Mouse (Mus musculus): ENCODE measurements around the gene Gfpt1. TPM values are rescaled to one million over a fixed set of nuclear protein-coding genes. Genes with fewer than 3 reads are reported as not detected.

The Gfpt1 gene
- polyA plus RNA-seq, 1 experiment = 7.1 TPM

DNA sequence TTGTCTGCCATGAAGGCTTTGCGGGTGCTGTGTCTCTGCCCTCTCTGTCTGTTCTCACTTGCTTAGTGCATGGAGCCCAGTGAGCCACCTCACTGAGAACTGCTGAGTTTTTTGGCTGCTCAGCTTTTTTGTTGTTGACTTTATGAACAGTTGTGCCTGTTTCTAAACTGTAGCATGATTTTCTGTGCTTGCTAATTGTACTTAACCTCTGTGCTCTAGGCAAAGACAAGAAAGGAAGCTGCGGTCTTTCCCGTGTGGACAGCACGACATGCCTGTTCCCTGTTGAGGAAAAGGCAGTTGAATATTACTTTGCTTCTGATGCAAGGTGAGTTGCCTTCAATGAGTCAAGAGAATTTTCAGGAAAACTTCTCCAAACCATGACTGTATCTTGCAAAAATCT, 20.9 kb downstream of the Gfpt1 start:
- H3K9me3 ChIP-seq = no peaks in the 10 kb centered on the region
- H3K36me3 ChIP-seq (replicated peaks; ENCODE audit: low read length) = peaks cover 94% of the 10 kb centered on the region
- H3K27me3 ChIP-seq (replicated peaks) = no peaks in the 10 kb centered on the region
- H3K4me1 ChIP-seq = peaks cover 15% of the 10 kb centered on the region
- no peak overlapping the region for H3K4me3 ChIP-seq (replicated peaks)
- TF ChIP-seq GATA1 (IDR thresholded peaks at IDR 0.05; ENCODE audit: borderline replicate concordance, low read length) = no peak
- no peak for TF ChIP-seq FLI1 (IDR thresholded peaks at IDR 0.05; ENCODE audit: low read length)

DNA sequence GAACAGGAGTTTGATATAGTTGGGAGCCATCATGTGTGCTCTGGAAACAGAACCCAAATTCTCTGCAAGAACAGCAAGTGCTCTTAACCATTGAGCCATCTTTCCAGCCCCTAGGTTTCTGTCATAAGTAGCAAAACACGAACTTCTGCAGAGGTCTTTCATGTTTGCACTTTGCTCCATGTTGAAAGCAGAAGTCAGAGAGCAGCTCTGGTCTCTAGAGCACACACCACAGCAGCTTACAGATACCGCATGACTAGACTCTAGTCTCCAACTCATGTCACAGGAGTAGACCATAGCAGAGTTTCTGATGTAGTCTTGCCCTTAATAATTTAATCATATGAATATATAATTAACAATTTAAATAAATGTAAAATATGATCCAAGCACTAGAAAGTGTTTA, 25.6 kb downstream of the Gfpt1 start:
- no peak for TF ChIP-seq GATA1 (IDR thresholded peaks at IDR 0.05; ENCODE audit: borderline replicate concordance, low read length)
- no peak for TF ChIP-seq FLI1 (IDR thresholded peaks at IDR 0.05; ENCODE audit: low read length)

DNA sequence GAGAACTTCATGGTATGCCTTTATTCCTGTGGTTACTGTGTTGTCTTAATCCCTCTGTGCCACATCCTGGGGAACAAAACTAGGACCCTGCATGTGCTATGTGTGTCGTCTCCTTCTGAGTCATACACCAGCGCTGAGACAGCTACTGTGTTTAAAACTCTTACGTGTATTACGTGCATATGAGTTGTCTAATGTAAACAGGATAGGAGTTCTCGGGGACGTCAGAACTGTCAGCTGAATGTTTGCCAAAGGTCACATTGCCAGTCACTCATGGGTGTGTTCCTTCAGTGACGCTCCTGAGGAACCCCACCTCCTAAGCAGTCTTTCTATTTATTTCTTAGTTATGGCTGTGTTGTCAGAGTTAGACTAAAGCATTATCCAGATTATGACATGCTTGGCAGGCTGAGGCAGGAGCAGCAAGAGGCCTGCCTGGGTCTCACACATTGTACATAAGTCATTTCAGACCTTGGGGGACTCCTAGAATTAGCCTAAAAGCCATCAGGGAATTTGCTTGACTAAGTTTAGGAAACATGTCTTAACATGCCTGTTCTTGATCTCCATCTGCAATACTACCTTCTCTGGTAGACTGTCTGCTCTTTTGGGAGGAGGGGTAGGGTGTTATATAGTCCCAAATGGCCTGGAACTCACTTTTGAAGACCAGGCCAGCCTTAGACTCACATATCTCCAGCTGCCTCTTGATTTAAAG, 26.7 kb downstream of the Gfpt1 start:
- no peaks in the 10 kb centered on the region for H3K27me3 ChIP-seq (replicated peaks)
- no peaks in the 10 kb centered on the region for H3K9me3 ChIP-seq
- H3K36me3 ChIP-seq (replicated peaks; ENCODE audit: low read length) = peaks cover 96% of the 10 kb centered on the region
- H3K4me3 ChIP-seq (replicated peaks) = no peak overlapping the region
- TF ChIP-seq FLI1 (IDR thresholded peaks at IDR 0.05; ENCODE audit: low read length) (no peak), GATA1 (IDR thresholded peaks at IDR 0.05; ENCODE audit: borderline replicate concordance, low read length) (no peak)
- H3K4me1 ChIP-seq = peaks cover 24% of the 10 kb centered on the region

More for the DNA sequence above, 25.6 kb downstream of the Gfpt1 start:
- Histone ChIP-seq H3K27me3 (replicated peaks) (no peaks in the 10 kb centered on the region), H3K36me3 (replicated peaks; ENCODE audit: low read length) (peaks cover 96% of the 10 kb centered on the region), H3K9me3 (no peaks in the 10 kb centered on the region), H3K4me1 (peaks cover 30% of the 10 kb centered on the region), H3K4me3 (replicated peaks) (no peak overlapping the region)

DNA sequence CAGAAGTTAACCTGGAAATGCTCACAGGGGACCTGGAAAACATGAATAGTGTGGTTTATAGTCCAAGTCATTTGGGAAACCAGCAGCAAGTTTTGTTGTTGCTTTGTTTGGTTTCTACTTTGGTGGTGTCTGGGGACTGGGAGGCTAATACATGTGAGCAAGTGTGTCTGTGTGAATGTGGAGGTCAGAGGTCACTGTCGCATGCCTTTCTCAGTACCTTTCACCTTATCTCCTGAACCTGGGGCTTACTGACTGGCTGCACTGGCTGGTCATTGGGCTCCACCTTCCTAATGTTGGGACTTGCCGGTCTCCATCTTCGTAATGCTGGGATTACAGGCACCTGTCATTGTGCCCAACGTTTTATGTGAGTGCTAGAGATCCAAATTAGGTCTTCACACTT, 28.0 kb downstream of the Gfpt1 start:
- H3K4me3 ChIP-seq (replicated peaks) = no peak overlapping the region
- TF ChIP-seq GATA1 (IDR thresholded peaks at IDR 0.05; ENCODE audit: borderline replicate concordance, low read length) (no peak), FLI1 (IDR thresholded peaks at IDR 0.05; ENCODE audit: low read length) (no peak)
- peaks cover 90% of the 10 kb centered on the region for H3K36me3 ChIP-seq (replicated peaks; ENCODE audit: low read length)
- H3K4me1 ChIP-seq = peaks cover 21% of the 10 kb centered on the region
- no peaks in the 10 kb centered on the region for H3K27me3 ChIP-seq (replicated peaks)
- no peaks in the 10 kb centered on the region for H3K9me3 ChIP-seq

DNA sequence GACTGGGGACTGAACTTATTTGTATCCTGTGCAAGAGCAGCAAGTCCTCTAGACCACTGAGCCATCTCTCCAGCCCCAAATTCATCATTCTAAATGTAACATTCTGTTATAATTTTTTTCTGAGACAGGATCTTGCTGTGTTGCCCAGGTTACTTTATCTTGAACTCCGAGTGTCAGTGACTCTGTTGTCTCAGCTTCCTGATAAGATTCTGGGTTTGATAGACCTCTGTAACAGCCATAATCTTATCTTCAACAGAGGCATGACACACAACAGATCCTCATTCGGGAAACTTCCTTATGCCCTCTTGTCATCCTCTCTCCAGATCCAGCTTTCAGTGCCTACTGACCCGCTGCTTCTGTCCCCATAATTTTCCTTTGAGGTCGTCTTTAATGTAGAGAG, 30.1 kb downstream of the Gfpt1 start:
- Histone ChIP-seq H3K27me3 (replicated peaks) (no peaks in the 10 kb centered on the region), H3K9me3 (no peaks in the 10 kb centered on the region), H3K4me3 (replicated peaks) (no peak overlapping the region), H3K4me1 (peaks cover 21% of the 10 kb centered on the region), H3K36me3 (replicated peaks; ENCODE audit: low read length) (peaks cover 91% of the 10 kb centered on the region)
- no peak for TF ChIP-seq FLI1 (IDR thresholded peaks at IDR 0.05; ENCODE audit: low read length)
- TF ChIP-seq GATA1 (IDR thresholded peaks at IDR 0.05; ENCODE audit: borderline replicate concordance, low read length) = no peak

DNA sequence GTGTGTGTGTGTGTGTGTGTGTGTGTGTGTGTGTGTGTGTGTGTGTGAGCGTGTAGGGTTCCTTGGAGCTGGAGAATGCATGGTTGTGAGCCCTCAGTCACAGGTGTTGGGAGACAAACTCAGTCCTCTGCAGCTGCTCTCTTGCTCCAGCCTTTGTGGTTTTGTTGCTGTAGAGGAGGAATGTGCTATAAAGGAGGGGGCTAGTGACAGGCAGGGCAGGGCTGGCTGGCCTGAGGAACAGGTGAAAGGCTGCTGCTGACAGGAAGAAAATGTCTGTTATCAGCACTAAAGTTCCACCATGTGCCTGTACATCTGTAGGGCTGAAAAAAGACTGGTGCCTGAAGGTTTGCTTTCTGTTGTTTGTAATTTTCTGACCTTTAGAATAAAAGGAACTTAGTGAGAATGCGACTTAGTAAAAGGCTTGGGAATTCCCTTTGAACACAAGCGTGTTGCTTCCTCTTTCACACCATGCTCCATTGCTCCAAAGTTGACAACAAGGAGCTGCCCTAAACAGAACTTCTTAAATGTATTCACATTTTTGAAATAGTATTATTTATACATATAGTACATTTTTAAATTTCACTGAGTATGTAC, 32.5 kb downstream of the Gfpt1 start:
- TF ChIP-seq FLI1 (IDR thresholded peaks at IDR 0.05; ENCODE audit: low read length) (no peak), GATA1 (IDR thresholded peaks at IDR 0.05; ENCODE audit: borderline replicate concordance, low read length) (no peak)
- Histone ChIP-seq H3K4me1 (peaks cover 9% of the 10 kb centered on the region), H3K4me3 (replicated peaks) (no peak overlapping the region), H3K36me3 (replicated peaks; ENCODE audit: low read length) (peaks cover 90% of the 10 kb centered on the region), H3K9me3 (no peaks in the 10 kb centered on the region), H3K27me3 (replicated peaks) (no peaks in the 10 kb centered on the region)

DNA sequence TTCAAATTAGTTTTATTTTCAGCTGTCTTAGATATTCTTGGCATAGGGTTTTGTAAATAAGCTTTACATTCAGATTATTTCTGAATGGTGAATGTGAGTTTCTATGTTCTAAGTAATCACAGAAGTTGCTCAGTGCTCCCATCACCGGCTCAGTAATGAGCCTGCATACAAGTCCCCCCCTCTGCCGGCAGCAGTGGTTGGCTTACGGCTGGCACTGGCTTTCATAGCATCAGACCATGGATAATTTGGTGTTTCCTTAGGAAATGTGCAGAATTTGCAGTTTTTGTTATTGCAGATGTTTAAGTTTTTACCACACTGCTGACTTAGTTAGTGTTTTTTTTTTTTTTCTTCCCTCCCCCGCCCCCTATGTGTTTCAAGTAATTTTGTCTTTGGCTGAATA, 36.8 kb downstream of the Gfpt1 start:
- TF ChIP-seq GATA1 (IDR thresholded peaks at IDR 0.05; ENCODE audit: borderline replicate concordance, low read length) (no peak), FLI1 (IDR thresholded peaks at IDR 0.05; ENCODE audit: low read length) (no peak)
- Histone ChIP-seq H3K36me3 (replicated peaks; ENCODE audit: low read length) (peaks cover 92% of the 10 kb centered on the region), H3K4me3 (replicated peaks) (no peak overlapping the region), H3K27me3 (replicated peaks) (no peaks in the 10 kb centered on the region), H3K9me3 (no peaks in the 10 kb centered on the region), H3K4me1 (peaks cover 10% of the 10 kb centered on the region)

DNA sequence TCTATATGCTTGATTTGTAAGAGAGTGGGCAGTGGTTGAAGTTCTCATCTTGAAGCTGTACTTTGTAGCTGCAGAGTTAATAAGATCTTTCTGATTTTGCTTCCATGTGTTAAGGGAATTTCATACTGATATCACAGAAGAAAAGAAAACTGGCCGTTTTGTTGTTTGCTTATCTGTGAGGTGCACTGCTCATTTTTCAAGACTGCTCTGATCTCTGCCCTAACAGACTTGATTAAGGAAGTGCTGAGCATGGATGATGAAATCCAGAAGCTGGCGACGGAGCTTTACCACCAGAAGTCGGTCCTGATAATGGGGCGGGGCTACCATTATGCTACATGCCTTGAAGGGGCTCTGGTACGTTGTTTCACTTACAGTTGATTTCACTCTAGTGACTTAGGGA, 42.4 kb downstream of the Gfpt1 start:
- Histone ChIP-seq H3K4me3 (replicated peaks) (no peak overlapping the region), H3K9me3 (no peaks in the 10 kb centered on the region), H3K4me1 (peaks cover 5% of the 10 kb centered on the region), H3K27me3 (replicated peaks) (no peaks in the 10 kb centered on the region), H3K36me3 (replicated peaks; ENCODE audit: low read length) (peaks cover 98% of the 10 kb centered on the region)
- no peak for TF ChIP-seq GATA1 (IDR thresholded peaks at IDR 0.05; ENCODE audit: borderline replicate concordance, low read length)
- TF ChIP-seq FLI1 (IDR thresholded peaks at IDR 0.05; ENCODE audit: low read length) = no peak

DNA sequence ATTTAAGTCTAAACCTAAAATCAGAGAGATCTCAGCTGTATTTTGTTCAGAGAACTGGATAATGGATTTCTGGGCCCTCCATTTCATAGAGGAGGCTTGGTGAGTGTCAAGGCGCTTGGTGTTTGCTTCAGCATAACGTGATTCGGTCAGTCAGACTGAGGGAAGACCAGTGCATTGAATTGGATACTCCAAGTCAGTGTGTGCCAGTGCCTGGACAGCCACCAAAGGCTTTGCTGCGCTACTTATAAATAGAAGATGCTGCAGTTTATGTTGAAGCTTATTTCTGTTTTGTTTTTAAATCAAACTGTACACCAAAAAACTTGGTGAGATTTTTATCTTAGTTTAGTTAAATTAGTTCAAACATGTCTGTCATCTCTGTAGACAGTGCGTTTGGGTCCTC, 45.7 kb downstream of the Gfpt1 start:
- TF ChIP-seq FLI1 (IDR thresholded peaks at IDR 0.05; ENCODE audit: low read length) (no peak), GATA1 (IDR thresholded peaks at IDR 0.05; ENCODE audit: borderline replicate concordance, low read length) (no peak)
- Histone ChIP-seq H3K4me3 (replicated peaks) (no peak overlapping the region), H3K9me3 (no peaks in the 10 kb centered on the region), H3K4me1 (no peaks in the 10 kb centered on the region), H3K36me3 (replicated peaks; ENCODE audit: low read length) (peaks cover 89% of the 10 kb centered on the region), H3K27me3 (replicated peaks) (no peaks in the 10 kb centered on the region)

DNA sequence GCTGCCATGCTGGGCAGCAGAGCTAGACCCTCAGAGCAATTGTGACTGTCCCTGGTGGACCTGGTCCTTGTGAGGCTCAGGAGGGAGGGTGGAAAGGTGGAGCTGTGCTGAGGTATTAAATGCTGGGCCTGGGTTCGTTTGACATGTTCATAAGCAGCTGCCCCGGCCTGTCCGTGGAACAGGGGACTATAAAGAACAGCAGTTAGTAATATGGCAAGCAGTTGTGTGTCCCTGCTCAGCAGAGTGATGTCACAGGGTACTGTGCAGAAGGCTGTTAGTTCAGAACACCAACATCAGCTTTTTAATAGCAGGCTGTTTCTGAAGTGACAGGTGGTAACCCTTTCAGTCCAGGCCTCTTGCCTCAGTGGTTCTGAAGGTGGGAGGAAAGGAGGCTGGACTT, 48.2 kb downstream of the Gfpt1 start:
- Histone ChIP-seq H3K27me3 (replicated peaks) (no peaks in the 10 kb centered on the region), H3K4me3 (replicated peaks) (no peak overlapping the region), H3K4me1 (peaks cover 13% of the 10 kb centered on the region), H3K36me3 (replicated peaks; ENCODE audit: low read length) (peaks cover 64% of the 10 kb centered on the region), H3K9me3 (no peaks in the 10 kb centered on the region)
- TF ChIP-seq GATA1 (IDR thresholded peaks at IDR 0.05; ENCODE audit: borderline replicate concordance, low read length) = no peak
- TF ChIP-seq FLI1 (IDR thresholded peaks at IDR 0.05; ENCODE audit: low read length) = no peak
